Mouse (Mus musculus) CH12.LX (cell line): ENCODE measurements around the gene Lpin2. TPM values are rescaled to one million over a fixed set of nuclear protein-coding genes. Genes with fewer than 3 reads are reported as not detected.

Source experiments
- DNase-seq: peaks from one replicate; pipeline ENCODE4 v3.0.0-alpha.2; 2013; ENCODE audit errors: extremely low read depth
- H3K27ac ChIP-seq: 2 replicates; pipeline ENCODE4 v1.5.1; 2012; ENCODE audit warnings: low read depth, mild to moderate bottlenecking, control low read depth, moderate library complexity; ENCODE audit not compliant: insufficient read depth
- H3K27me3 ChIP-seq: replicated peaks from 2 replicates; pipeline ENCODE3; 2012; ENCODE audit warnings: inconsistent platforms
- H3K36me3 ChIP-seq, 2 experiments: replicated peaks in 1 of 2; 2 replicates each; pipeline versions ENCODE3 to v1.6.1; 2012; ENCODE audit warnings: inconsistent platforms in 1 of 2, low read length in 1 of 2, mild to moderate bottlenecking in 1 of 2, mixed read lengths in 1 of 2, moderate library complexity in 1 of 2; ENCODE audit not compliant: control insufficient read depth in 1 of 2, insufficient read depth in 1 of 2
- H3K4me1 ChIP-seq, 2 experiments: 2 replicates each; pipeline ENCODE4 v1.6.1; 2012; ENCODE audit warnings: inconsistent platforms in 1 of 2, moderate library complexity in 1 of 2; ENCODE audit not compliant: insufficient read depth in 2 of 2, control insufficient read depth in 1 of 2
- H3K4me2 ChIP-seq: 2 replicates; pipeline ENCODE4 v1.6.1; 2012; ENCODE audit warnings: low read depth, mild to moderate bottlenecking, control low read depth; ENCODE audit not compliant: poor library complexity, insufficient read depth, severe bottlenecking
- H3K4me3 ChIP-seq, 3 experiments: fragments of 150-350 bp in 1 of 3; sonication (generic) in 1 of 3; replicated peaks in 1 of 3; 2 replicates each; pipeline versions ENCODE3 to v1.5.1; 2011 to 2012; ENCODE audit warnings: low read depth in 2 of 3, low read length in 2 of 3, mild to moderate bottlenecking in 2 of 3, moderate library complexity in 2 of 3, control low read depth in 1 of 3, improper control_type of control experiment in 1 of 3, inconsistent platforms in 1 of 3, mixed read lengths in 1 of 3; ENCODE audit not compliant: poor library complexity in 1 of 3
- H3K79me2 ChIP-seq: replicated peaks from 2 replicates; pipeline ENCODE4 v1.6.1; 2012; ENCODE audit warnings: mild to moderate bottlenecking, moderate library complexity; ENCODE audit not compliant: control insufficient read depth, poor library complexity, insufficient read depth, severe bottlenecking; ENCODE audit errors: extremely low read depth
- H3K9ac ChIP-seq: 2 replicates; pipeline ENCODE4 v1.6.1; 2012; ENCODE audit warnings: low read depth, mild to moderate bottlenecking, control low read depth, moderate library complexity; ENCODE audit not compliant: insufficient read depth
- H3K9me3 ChIP-seq: replicated peaks from 2 replicates; pipeline ENCODE3; 2012; ENCODE audit warnings: low read length, inconsistent platforms, mixed read lengths
- BHLHE40 ChIP-seq: IDR thresholded peaks from 2 replicates; pipeline ENCODE4 v1.6.1; 2011; ENCODE audit warnings: mild to moderate bottlenecking, low read depth, low read length, improper control_type of control experiment
- CHD2 ChIP-seq: IDR thresholded peaks from 2 replicates; pipeline ENCODE4 v1.6.1; 2011; ENCODE audit warnings: low read length, improper control_type of control experiment
- CTCF ChIP-seq, 2 experiments: IDR thresholded peaks in 1 of 2; conservative IDR thresholded peaks in 1 of 2; 2 replicates each; pipeline ENCODE4 v1.5.1; 2011 to 2012; ENCODE audit warnings: low read depth in 2 of 2, low read length in 2 of 2, improper control_type of control experiment in 1 of 2, inconsistent platforms in 1 of 2, mild to moderate bottlenecking in 1 of 2, moderate library complexity in 1 of 2
- E2F4 ChIP-seq: IDR thresholded peaks from 2 replicates; pipeline ENCODE4 v1.6.1; 2011; ENCODE audit warnings: low read depth, low read length, improper control_type of control experiment; ENCODE audit not compliant: insufficient replicate concordance
- ELF1 ChIP-seq: IDR thresholded peaks from 2 replicates; pipeline ENCODE4 v1.6.1; 2014; ENCODE audit warnings: low read depth, mild to moderate bottlenecking, inconsistent platforms, low read length, improper control_type of control experiment
- EP300 ChIP-seq: IDR thresholded peaks from 2 replicates; pipeline ENCODE4 v1.6.1; 2011; ENCODE audit warnings: low read length, improper control_type of control experiment
- GABPA ChIP-seq: IDR thresholded peaks from 2 replicates; pipeline ENCODE4 v1.6.1; 2012; ENCODE audit warnings: low read depth, low read length, improper control_type of control experiment, inconsistent platforms; ENCODE audit not compliant: insufficient replicate concordance
- HCFC1 ChIP-seq: IDR thresholded peaks from 2 replicates; pipeline ENCODE4 v1.6.1; 2012; ENCODE audit warnings: low read depth, mild to moderate bottlenecking, inconsistent platforms, low read length, improper control_type of control experiment
- IRF4 ChIP-seq: IDR thresholded peaks from 2 replicates; pipeline ENCODE4 v1.6.1; 2014; ENCODE audit warnings: low read depth, mild to moderate bottlenecking, inconsistent platforms, low read length, improper control_type of control experiment
- JUN ChIP-seq: IDR thresholded peaks from 2 replicates; pipeline ENCODE4 v1.6.1; 2011; ENCODE audit warnings: low read depth, mild to moderate bottlenecking, low read length, improper control_type of control experiment, moderate library complexity; ENCODE audit not compliant: insufficient read depth
- JUND ChIP-seq: conservative IDR thresholded peaks from 2 replicates; pipeline ENCODE4 v1.6.1; 2011; ENCODE audit warnings: low read depth, low read length, improper control_type of control experiment
- KAT2A ChIP-seq: IDR thresholded peaks from 2 replicates; pipeline ENCODE4 v1.6.1; 2012; ENCODE audit warnings: low read length, improper control_type of control experiment, inconsistent platforms; ENCODE audit not compliant: insufficient replicate concordance
- MAFK ChIP-seq: IDR thresholded peaks from 2 replicates; pipeline ENCODE4 v1.6.1; 2011; ENCODE audit warnings: low read length, improper control_type of control experiment; ENCODE audit not compliant: insufficient replicate concordance
- MAX ChIP-seq: IDR thresholded peaks from 2 replicates; pipeline ENCODE4 v1.6.1; 2011; ENCODE audit warnings: low read length, improper control_type of control experiment
- MXI1 ChIP-seq: IDR thresholded peaks from 2 replicates; pipeline ENCODE4 v1.6.1; 2011; ENCODE audit warnings: mild to moderate bottlenecking, low read depth, low read length, improper control_type of control experiment
- MYC ChIP-seq: IDR thresholded peaks from 2 replicates; pipeline ENCODE4 v1.6.1; 2011; ENCODE audit warnings: low read depth, mild to moderate bottlenecking, improper control_type of control experiment, low read length
- NELFE ChIP-seq: IDR thresholded peaks from 2 replicates; pipeline ENCODE4 v1.6.1; 2011; ENCODE audit warnings: low read depth, low read length, improper control_type of control experiment
- NRF1 ChIP-seq: IDR thresholded peaks from 2 replicates; pipeline ENCODE4 v1.6.1; 2014; ENCODE audit warnings: low read depth, mild to moderate bottlenecking, inconsistent platforms, low read length, improper control_type of control experiment, moderate library complexity
- POLR2A ChIP-seq: IDR thresholded peaks from 2 replicates; pipeline ENCODE4 v1.6.1; 2011; ENCODE audit warnings: low read depth, mild to moderate bottlenecking, improper control_type of control experiment, low read length
- POLR2AphosphoS2 ChIP-seq: IDR thresholded peaks from 2 replicates; pipeline ENCODE4 v1.6.1; 2011; ENCODE audit warnings: low read depth, low read length, improper control_type of control experiment
- RAD21 ChIP-seq: IDR thresholded peaks from 2 replicates; pipeline ENCODE4 v1.6.1; 2011; ENCODE audit warnings: low read depth, mild to moderate bottlenecking, low read length, improper control_type of control experiment, moderate library complexity
- SIN3A ChIP-seq: IDR thresholded peaks from 2 replicates; pipeline ENCODE4 v1.6.1; 2012; ENCODE audit warnings: low read length, improper control_type of control experiment, inconsistent platforms
- SMC3 ChIP-seq: IDR thresholded peaks from 2 replicates; pipeline ENCODE4 v1.6.1; 2011; ENCODE audit warnings: low read depth, low read length, improper control_type of control experiment
- TBP ChIP-seq: conservative IDR thresholded peaks from 2 replicates; pipeline ENCODE4 v1.6.1; 2011; ENCODE audit warnings: low read depth, low read length, improper control_type of control experiment
- TCF12 ChIP-seq: IDR thresholded peaks from 2 replicates; pipeline ENCODE4 v1.6.1; 2014; ENCODE audit warnings: low read depth, mild to moderate bottlenecking, inconsistent platforms, low read length, improper control_type of control experiment
- UBTF ChIP-seq: IDR thresholded peaks from 2 replicates; pipeline ENCODE4 v1.6.1; 2012; ENCODE audit warnings: low read depth, mild to moderate bottlenecking, inconsistent platforms, low read length, improper control_type of control experiment, moderate library complexity
- USF1 ChIP-seq: IDR thresholded peaks from 2 replicates; pipeline ENCODE4 v1.6.1; 2014; ENCODE audit warnings: low read depth, mild to moderate bottlenecking, inconsistent platforms, low read length, improper control_type of control experiment
- USF2 ChIP-seq: conservative IDR thresholded peaks from 2 replicates; pipeline ENCODE4 v1.6.1; 2011; ENCODE audit warnings: low read depth, low read length, improper control_type of control experiment
- ZC3H11A ChIP-seq: IDR thresholded peaks from 2 replicates; pipeline ENCODE4 v1.6.1; 2012; ENCODE audit warnings: low read depth, mild to moderate bottlenecking, inconsistent platforms, low read length, improper control_type of control experiment
- ZMIZ1 ChIP-seq: IDR thresholded peaks from 2 replicates; pipeline ENCODE4 v1.6.1; 2012; ENCODE audit warnings: low read depth, mild to moderate bottlenecking, inconsistent platforms, low read length, improper control_type of control experiment
- dilution Hi-C: fragments of 300-500 bp; cut with MboI; formaldehyde crosslinking; loops from 2 replicates; pipeline ENCODE4 v1.14.3; 2020; ENCODE audit warnings: low sequenced_read_pairs; ENCODE audit not compliant: extremely low pct_unique_long_range_greater_than_20kb, extremely low pct_ligation_motif_present
- in situ Hi-C: fragments of 300-500 bp; cut with MboI; formaldehyde crosslinking; loops from 3 replicates; pipeline ENCODE4 v1.14.3; 2019; ENCODE audit warnings: low sequenced_read_pairs, low pct_ligation_motif_present, low pct_unique_long_range_greater_than_20kb, mixed read lengths
- polyA plus RNA-seq: library from polyadenylated mRNA; unstranded; fragments of >175 nt; gene quantifications from 2 replicates; pipeline ENCODE4 v1.2.1, GENCODE M21; 2012; ENCODE audit warnings: low read depth; ENCODE audit not compliant: insufficient read length
- total RNA-seq, 2 experiments: library from RNA; depleted of rRNA; stranded (reverse); fragments of 300-350 nt in 1 of 2; fragments of >200 nt in 1 of 2; gene quantifications; 2 replicates each; pipeline ENCODE4 v1.2.3; 2012 to 2014

Lpin2 gene
- total and polyA plus RNA-seq, 3 experiments, result 25.4 to 31.4 (median 28.1) TPM

DNA sequence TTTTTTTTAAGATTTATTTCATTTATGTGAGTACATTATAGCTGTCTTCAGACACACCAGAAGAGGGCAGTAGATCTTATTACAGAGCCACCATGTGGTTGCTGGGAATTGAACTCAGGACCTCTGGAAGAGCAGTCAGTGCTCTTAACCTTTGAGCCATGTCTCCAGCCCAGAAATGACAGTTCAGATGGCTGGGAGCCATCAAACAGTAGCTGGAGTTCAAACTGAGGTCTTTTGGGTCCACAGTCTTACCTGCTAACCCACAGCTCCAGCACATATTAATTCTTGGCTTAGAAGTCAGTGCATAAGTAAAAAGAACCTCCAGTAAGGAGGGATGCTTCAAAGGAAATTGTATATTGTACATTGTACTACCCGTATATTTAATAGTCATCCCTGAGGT lies 26.6 kb downstream of the Lpin2 start:
- no peak overlapping the region for H3K9ac ChIP-seq
- peaks cover 20 to 80% of the 10 kb centered on the region in 2 experiments for H3K4me1 ChIP-seq
- H3K4me3 ChIP-seq, result no peak overlapping the region
- in situ Hi-C loops, result no loop called here
- no peak overlapping the region for H3K27ac ChIP-seq
- H3K9me3 ChIP-seq, result peaks cover 3% of the 10 kb centered on the region
- dilution Hi-C loops, result no loop called here
- H3K4me2 ChIP-seq, result no peak overlapping the region
- no peaks in the 10 kb centered on the region for H3K27me3 ChIP-seq
- peaks cover 0 to 8% of the 10 kb centered on the region in 2 experiments for H3K36me3 ChIP-seq
- no peak for DNase-seq
- no peak for TF ChIP-seq MAFK
- TF ChIP-seq JUN, result no peak
- no peak for TF ChIP-seq ELF1
- no peak for TF ChIP-seq BHLHE40
- no peak for TF ChIP-seq TBP
- no peak for TF ChIP-seq UBTF
- no peak for TF ChIP-seq ZMIZ1
- TF ChIP-seq CTCF (conservative IDR thresholded peaks at IDR 0.05 in 1 of 2, IDR thresholded peaks at IDR 0.05 in 1 of 2; ENCODE audit: low read depth in 2 of 2, low read length in 2 of 2), result no peak
- TF ChIP-seq RAD21, result no peak
- no peak for TF ChIP-seq SIN3A
- TF ChIP-seq MYC, result no peak
- no peak for TF ChIP-seq HCFC1
- TF ChIP-seq USF2, result no peak
- TF ChIP-seq NRF1, result no peak
- no peak for TF ChIP-seq USF1
- no peak for TF ChIP-seq KAT2A
- no peak for TF ChIP-seq CHD2
- no peak for TF ChIP-seq JUND
- TF ChIP-seq TCF12, result no peak
- no peak for TF ChIP-seq ZC3H11A
- TF ChIP-seq, all 38 proteins: peak for 0
- H3K79me2 ChIP-seq, result peaks cover 32% of the 10 kb centered on the region

DNA sequence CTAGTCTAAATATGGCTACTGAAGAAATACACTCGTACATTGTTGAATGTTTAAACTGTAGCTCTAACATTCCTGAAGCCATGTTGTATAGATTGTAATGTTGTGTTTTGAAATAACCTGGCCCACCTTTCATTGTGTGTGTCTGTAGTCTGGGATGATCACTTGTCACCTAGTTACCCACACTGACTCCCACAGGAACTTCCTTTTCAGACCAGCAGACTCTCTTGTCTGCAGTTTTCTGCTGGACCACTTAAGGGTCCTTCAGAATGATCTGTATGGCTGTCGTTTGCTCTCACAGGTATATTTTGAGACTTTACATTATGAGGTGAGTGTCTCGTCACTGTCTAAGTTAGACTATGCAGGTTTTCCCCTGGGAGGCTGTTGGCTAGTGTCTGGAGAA lies 27.6 kb downstream of the Lpin2 start:
- H3K27me3 ChIP-seq, result no peaks in the 10 kb centered on the region
- no peak for DNase-seq
- peaks cover 28 to 86% of the 10 kb centered on the region in 2 experiments for H3K4me1 ChIP-seq
- in situ Hi-C loops, result no loop called here
- peak overlapping the region; percentile 95 for H3K4me2 ChIP-seq
- H3K9me3 ChIP-seq, result peaks cover 3% of the 10 kb centered on the region
- no peak for TF ChIP-seq POLR2AphosphoS2
- no peak for TF ChIP-seq JUND
- TF ChIP-seq TCF12, result no peak
- no peak for TF ChIP-seq CHD2
- no peak for TF ChIP-seq ELF1
- TF ChIP-seq USF1, result no peak
- no peak for TF ChIP-seq ZC3H11A
- no peak for TF ChIP-seq MAX
- TF ChIP-seq EP300, result no peak
- no peak for TF ChIP-seq MXI1
- no peak for TF ChIP-seq E2F4
- TF ChIP-seq POLR2A, result no peak
- no peak for TF ChIP-seq NELFE
- no peak for TF ChIP-seq UBTF
- no peak for TF ChIP-seq GABPA
- TF ChIP-seq JUN, result no peak
- no peak for TF ChIP-seq SMC3
- TF ChIP-seq SIN3A, result no peak
- no peak for TF ChIP-seq IRF4
- H3K36me3 ChIP-seq, result peaks cover 0 to 8% of the 10 kb centered on the region in 2 experiments
- H3K4me3 ChIP-seq, result no peak overlapping the region
- peak overlapping the region; percentile 60; the same call in 1 of the 2 replicates for H3K27ac ChIP-seq
- no peak overlapping the region for H3K9ac ChIP-seq
- H3K79me2 ChIP-seq, result peaks cover 32% of the 10 kb centered on the region
- dilution Hi-C loops, result no loop called here
